Mouse (Mus musculus): ENCODE measurements around the gene Casz1.

DNA sequence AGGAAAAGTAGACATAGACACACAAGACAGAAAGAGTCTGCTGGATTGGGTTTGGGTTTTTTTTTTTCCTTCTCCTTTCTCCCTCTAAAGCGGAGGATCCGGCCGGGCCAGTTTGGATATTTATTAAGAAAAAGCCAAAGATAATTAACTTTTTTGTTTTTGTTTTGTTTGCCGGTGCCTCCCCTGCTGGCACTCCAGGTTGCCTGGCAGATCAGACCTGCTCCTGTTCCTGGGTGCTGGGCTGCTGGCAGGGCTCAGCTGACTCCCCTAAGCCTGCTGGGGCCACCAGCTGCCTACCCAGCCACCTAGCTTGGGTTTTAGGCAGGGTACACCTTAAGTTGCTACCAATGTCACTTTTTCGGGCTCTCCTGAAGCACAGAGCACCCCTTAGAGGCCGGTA is 91.9 kb downstream of the Casz1 start:
- TF ChIP-seq GATA1 (IDR thresholded peaks at IDR 0.05; ENCODE audit: low read length) (no peak), TAL1 (IDR thresholded peaks at IDR 0.05; ENCODE audit: low read length) (no peak)
